Mouse (Mus musculus): ENCODE data around the gene Hrc. TPM values are rescaled to one million over a fixed set of nuclear protein-coding genes. Genes with fewer than 3 reads are reported as not detected.

Gene Hrc
- polyA plus RNA-seq, 1 experiment, result 0.60 TPM

GRCm38 (mm10) chr7:45362801-45363200, 27.7 kb downstream of the Hrc start:
- DNase-seq (ENCODE audit: extremely low spot score in 1 of 2, low spot score in 1 of 2), result peak in 1 of 2 experiments; percentile 51

- DNase-seq (ENCODE audit: extremely low spot score in 1 of 2, low spot score in 1 of 2), result no peak
Observed at GRCm38 (mm10) chr7:45363983-45364382, 28.9 kb downstream of the Hrc start.

DNA sequence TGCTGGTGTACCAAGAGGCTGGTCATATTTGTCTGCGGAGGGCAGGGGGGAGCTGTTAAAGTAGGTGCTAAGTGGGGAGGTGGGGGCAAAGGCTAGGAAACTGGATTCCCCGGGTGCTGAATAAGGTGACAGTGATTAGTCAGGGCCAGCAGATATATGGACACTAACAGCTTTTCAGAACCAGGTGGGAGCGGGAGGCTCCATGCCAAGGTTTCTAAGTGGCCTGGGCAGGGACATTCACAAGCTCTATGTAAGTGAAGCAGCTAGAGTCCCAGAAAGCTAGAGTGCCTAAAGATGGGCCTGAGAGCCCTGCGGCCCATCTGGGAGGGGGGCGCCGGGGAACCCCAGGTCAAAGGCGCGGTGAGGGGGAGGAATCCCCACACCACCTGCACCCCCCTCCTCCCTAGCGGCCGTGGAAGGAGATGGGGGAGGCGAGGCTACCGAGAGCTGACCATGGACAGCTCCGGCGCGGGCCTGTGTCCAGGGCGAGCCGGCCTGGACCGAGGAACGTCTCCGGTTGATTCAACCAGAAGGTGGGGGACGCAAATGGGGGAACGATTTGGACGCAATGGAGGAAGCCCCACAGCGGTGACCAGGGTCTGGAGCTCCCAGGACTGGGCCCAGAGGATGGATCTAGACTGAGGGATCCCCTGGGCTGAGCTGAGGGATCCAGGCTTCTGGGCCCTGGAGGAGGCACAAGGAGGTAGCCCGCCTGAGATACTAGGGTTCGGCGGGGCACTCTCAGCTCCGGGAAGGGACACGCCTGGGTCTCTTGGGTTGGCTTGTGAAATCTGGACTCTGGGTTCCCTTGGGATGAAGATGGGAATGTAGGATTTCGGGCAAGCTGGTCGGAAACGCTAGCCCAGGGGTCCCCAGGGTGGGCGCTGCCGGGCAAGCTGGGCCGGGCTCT, 30.9 kb downstream of the Hrc start:
- no peak for DNase-seq (ENCODE audit: extremely low spot score in 1 of 2, low spot score in 1 of 2)

DNA sequence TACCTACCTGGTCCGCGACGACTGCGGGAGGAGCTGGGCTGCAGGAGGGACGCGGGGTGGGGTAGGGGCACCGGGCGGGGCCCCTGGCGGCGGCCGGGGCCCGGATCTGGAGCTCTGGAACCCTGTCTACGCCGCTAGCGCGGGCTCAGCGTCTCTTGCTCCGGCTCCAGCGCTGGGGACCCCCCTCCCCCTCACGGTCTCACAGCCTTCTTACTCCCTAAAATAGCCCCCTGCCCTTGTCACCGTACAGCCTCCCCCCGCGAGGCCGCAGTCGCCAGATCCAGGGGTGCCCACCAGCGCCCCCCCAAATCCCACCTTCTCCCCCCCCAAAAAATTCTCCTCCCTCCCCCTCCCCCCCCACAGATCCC, 31.5 kb downstream of the Hrc start, which contains the start of gene Ppfia3:
Ppfia3 (minus strand) TSS at position 368 of the 368 bp plus-strand sequence.
- DNase-seq (ENCODE audit: extremely low spot score in 1 of 2, low spot score in 1 of 2), result no peak

GRCm38 (mm10) chr7:45367020-45367880, 32.2 kb downstream of the Hrc start:
- DNase-seq (ENCODE audit: extremely low spot score in 1 of 2, low spot score in 1 of 2), result peak; percentile 97 to 99

GRCm38 (mm10) chr7:45368178-45368577, 33.1 kb downstream of the Hrc start:
- no peak for DNase-seq (ENCODE audit: extremely low spot score in 1 of 2, low spot score in 1 of 2)

GRCm38 (mm10) chr7:45369022-45369745, 34.1 kb downstream of the Hrc start:
- DNase-seq (ENCODE audit: extremely low spot score in 1 of 2, low spot score in 1 of 2), result no peak

GRCm38 (mm10) chr7:45369836-45370474, 34.9 kb downstream of the Hrc start:
- DNase-seq (ENCODE audit: extremely low spot score in 1 of 2, low spot score in 1 of 2), result peak in 1 of 2 experiments; percentile 42

DNA sequence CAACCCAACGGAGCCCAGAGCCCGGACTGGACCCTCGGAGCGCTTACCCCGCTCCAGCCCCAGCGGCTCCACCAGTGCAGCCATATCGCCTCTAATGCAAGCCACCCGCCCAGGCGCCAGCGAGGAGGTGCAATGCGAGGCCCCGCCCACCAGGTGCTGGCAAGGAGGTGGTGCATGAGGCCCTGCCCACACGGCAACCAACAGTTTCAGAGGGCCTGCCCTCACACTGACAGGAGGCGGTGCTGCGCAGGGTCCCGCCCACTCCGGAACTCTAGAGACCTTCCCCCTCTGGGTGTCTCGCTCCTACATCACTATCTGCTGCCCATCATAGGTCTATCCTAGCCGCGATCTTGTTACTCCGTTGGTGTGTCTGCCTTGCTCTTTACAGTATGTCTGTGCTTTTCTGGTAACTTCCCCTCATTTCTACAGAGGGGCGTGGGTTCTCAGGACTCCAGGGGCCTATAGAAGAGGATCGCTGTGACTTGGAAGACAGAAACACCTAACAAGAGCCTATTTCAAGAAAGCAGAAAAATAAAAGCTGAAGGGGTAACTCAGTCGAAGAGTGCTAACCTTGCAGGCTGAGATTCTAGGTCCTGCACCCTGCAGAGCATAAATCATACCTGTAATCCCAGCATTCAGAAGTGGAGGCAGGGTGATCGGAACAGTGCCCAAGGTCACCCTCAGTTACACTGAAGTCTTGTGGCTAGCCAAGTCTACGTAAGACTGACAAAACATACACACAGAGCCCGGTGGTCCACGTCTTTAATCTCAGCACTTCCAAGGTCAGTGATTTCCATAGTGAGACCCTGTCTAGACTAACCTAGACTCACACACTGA, 35.6 kb downstream of the Hrc start, which contains the start of gene Lin7b:
Lin7b (minus strand) TSS at position 109 of the 837 bp plus-strand sequence.
- DNase-seq (ENCODE audit: extremely low spot score in 1 of 2, low spot score in 1 of 2), result peak; percentile 92 to 96

DNA sequence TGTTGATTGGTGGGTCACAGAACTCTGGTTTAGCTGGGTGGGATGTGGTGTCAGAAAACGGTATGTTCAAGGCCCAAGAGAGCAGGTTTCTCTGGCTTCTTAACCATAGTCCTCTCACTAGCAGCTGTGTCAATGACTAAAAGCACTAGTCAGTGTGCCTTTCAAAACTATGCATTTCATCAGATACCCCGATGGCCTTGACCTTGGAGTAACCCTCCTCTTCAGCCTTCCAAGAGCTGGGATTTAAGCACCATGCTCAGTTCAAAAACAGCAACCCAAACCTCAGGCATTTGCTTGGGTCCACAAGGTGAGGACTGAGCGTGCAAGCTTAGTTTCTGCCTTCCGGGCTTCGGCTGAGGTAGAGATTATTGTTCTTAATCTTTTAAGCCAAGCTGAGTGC, 37.3 kb downstream of the Hrc start:
- no peak for DNase-seq (ENCODE audit: extremely low spot score in 1 of 2, low spot score in 1 of 2)

DNA sequence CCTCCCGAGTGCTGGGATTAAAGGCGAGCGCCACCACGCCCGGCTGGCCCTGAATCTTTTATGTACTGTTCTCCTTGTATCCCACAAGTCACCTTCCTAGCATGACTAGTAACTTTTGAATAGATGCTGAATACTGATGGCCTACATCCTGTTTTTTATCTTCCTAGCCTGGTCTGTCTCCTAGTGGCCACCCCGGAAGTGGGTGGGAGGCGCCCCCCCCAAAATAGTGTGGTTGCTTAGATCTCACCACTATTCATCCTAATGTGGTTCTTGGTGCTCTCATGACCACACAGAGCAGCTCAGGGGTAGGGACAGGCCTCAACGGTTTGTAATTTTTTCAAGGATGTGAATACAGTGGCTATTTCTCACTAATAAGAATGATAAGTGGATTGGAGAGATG, 39.5 kb downstream of the Hrc start:
- no peak for DNase-seq (ENCODE audit: extremely low spot score in 1 of 2, low spot score in 1 of 2)

DNA sequence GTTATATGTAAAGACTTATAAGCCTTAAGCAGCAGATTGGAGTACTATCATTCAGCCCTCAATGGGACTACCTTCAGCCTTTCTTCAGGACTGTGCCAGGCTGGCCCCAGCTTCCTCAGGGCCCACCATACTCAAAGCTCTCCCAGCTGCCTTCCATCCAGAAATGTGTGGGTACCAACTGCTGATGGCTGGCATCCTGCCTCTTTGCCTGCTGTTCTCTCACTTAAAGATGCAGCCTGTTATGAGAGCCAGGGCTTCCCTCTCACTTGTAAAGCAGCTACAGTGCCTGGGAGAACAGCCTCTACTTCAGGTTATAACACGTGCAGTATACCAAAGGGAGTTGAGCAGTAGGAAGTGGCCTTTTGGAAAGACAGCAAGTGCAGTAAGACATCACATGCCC, 41.0 kb downstream of the Hrc start:
- no peak for DNase-seq (ENCODE audit: extremely low spot score in 1 of 2, low spot score in 1 of 2)

- no peak for DNase-seq (ENCODE audit: extremely low spot score in 1 of 2, low spot score in 1 of 2)
Observed at GRCm38 (mm10) chr7:45386077-45386476, 51.0 kb downstream of the Hrc start.

Other genes with a start within 250 kb of the Hrc start
- 13.4 and 16.9 TPM in 2 replicates for gene Rcn3, start 243.1 kb upstream of the Hrc start, polyA plus RNA-seq (2012; rRNA removed)
- gene Fcgrt, start 231.4 kb upstream of the Hrc start, polyA plus RNA-seq (2012; rRNA removed), result 34.0 and 34.2 TPM in 2 replicates
- gene Rps11, start 210.9 kb upstream of the Hrc start, polyA plus RNA-seq (2012; rRNA removed), result 383 and 419 TPM in 2 replicates
- gene Rpl13a, start 206.5 kb upstream of the Hrc start, polyA plus RNA-seq (2012; rRNA removed), result 1,438 and 1,804 TPM in 2 replicates
- 0.06 and 0.12 TPM in 2 replicates for gene Gm45713, start 199.1 kb upstream of the Hrc start, polyA plus RNA-seq (2012; rRNA removed)
- 25.2 and 29.6 TPM in 2 replicates for gene Flt3l, start 198.9 kb upstream of the Hrc start, polyA plus RNA-seq (2012; rRNA removed)
- gene Pih1d1, start 181.0 kb upstream of the Hrc start, polyA plus RNA-seq (2012; rRNA removed), result 54.2 and 61.5 TPM in 2 replicates
- gene Aldh16a1, start 180.7 kb upstream of the Hrc start, polyA plus RNA-seq (2012; rRNA removed), result 10.1 and 10.8 TPM in 2 replicates
- 858 and 911 TPM in 2 replicates for gene Slc17a7, start 171.3 kb upstream of the Hrc start, polyA plus RNA-seq (2012; rRNA removed)
- 0.96 and 3.7 TPM in 2 replicates for gene Gfy, start 155.7 kb upstream of the Hrc start, polyA plus RNA-seq (2012; rRNA removed)
- gene Pth2, start 154.3 kb upstream of the Hrc start, polyA plus RNA-seq (2012; rRNA removed), result 0.90 and 1.4 TPM in 2 replicates
- gene Ccdc155, start 130.4 kb upstream of the Hrc start, polyA plus RNA-seq (2012; rRNA removed), result 4.1 TPM in 2 replicates
- 29.5 and 29.9 TPM in 2 replicates for gene Dkkl1, start 123.1 kb upstream of the Hrc start, polyA plus RNA-seq (2012; rRNA removed)
- gene Tead2, start 119.5 kb upstream of the Hrc start, polyA plus RNA-seq (2012; rRNA removed), result 6.0 and 9.6 TPM in 2 replicates
- 10.3 and 11.2 TPM in 2 replicates for gene Cd37, start 96.2 kb upstream of the Hrc start, polyA plus RNA-seq (2012; rRNA removed)
- gene Slc6a16, start 94.2 kb upstream of the Hrc start, polyA plus RNA-seq (2012; rRNA removed), result 1.1 and 1.2 TPM in 2 replicates
- 0.20 and 0.29 TPM in 2 replicates for gene Slc6a21, start 57.8 kb upstream of the Hrc start, polyA plus RNA-seq (2012; rRNA removed)
- gene Trpm4, start 1.5 kb upstream of the Hrc start, polyA plus RNA-seq (2012; rRNA removed), result 22.6 and 24.5 TPM in 2 replicates
- 114 and 126 TPM in 2 replicates for gene Ppfia3, start 31.7 kb downstream of the Hrc start, polyA plus RNA-seq (2012; rRNA removed)
- 241 and 267 TPM in 2 replicates for gene Lin7b, start 35.3 kb downstream of the Hrc start, polyA plus RNA-seq (2012; rRNA removed)
- 854 and 909 TPM in 2 replicates for gene Snrnp70, start 60.5 kb downstream of the Hrc start, polyA plus RNA-seq (2012; rRNA removed)
- gene Kcna7, start 70.4 kb downstream of the Hrc start, polyA plus RNA-seq (2012; rRNA removed), result 0.06 TPM in 1 of 2 replicates, not detected in the other
- gene Ntf5, start 78.4 kb downstream of the Hrc start, polyA plus RNA-seq (2012; rRNA removed), result 0.12 and 0.23 TPM in 2 replicates
- gene Lhb, start 85.5 kb downstream of the Hrc start, polyA plus RNA-seq (2012; rRNA removed), result not detected in 2 replicates
- 20.5 and 20.9 TPM in 2 replicates for gene Gys1, start 99.6 kb downstream of the Hrc start, polyA plus RNA-seq (2012; rRNA removed)
- gene Ruvbl2, start 102.8 kb downstream of the Hrc start, polyA plus RNA-seq (2012; rRNA removed), result 46.9 and 47.2 TPM in 2 replicates
- 647 and 719 TPM in 2 replicates for gene Ftl1, start 124.6 kb downstream of the Hrc start, polyA plus RNA-seq (2012; rRNA removed)
- gene Bax, start 131.6 kb downstream of the Hrc start, polyA plus RNA-seq (2012; rRNA removed), result 108 and 110 TPM in 2 replicates
- 0.12 and 0.17 TPM in 2 replicates for gene Tulp2, start 146.6 kb downstream of the Hrc start, polyA plus RNA-seq (2012; rRNA removed)
- 0.23 TPM in 1 of 2 replicates, not detected in the other for gene Gm45808, start 151.5 kb downstream of the Hrc start, polyA plus RNA-seq (2012; rRNA removed)
- 8.0 and 8.8 TPM in 2 replicates for gene Dhdh, start 153.5 kb downstream of the Hrc start, polyA plus RNA-seq (2012; rRNA removed)
- gene Nucb1, start 175.1 kb downstream of the Hrc start, polyA plus RNA-seq (2012; rRNA removed), result 88.5 and 103 TPM in 2 replicates
- gene Ppp1r15a, start 191.0 kb downstream of the Hrc start, polyA plus RNA-seq (2012; rRNA removed), result 19.9 and 20.3 TPM in 2 replicates
- 5.4 and 8.5 TPM in 2 replicates for gene Plekha4, start 191.0 kb downstream of the Hrc start, polyA plus RNA-seq (2012; rRNA removed)
- gene Hsd17b14, start 219.6 kb downstream of the Hrc start, polyA plus RNA-seq (2012; rRNA removed), result 0.34 and 0.53 TPM in 2 replicates
- 22.6 and 23.2 TPM in 2 replicates for gene Bcat2, start 234.9 kb downstream of the Hrc start, polyA plus RNA-seq (2012; rRNA removed)